Mouse (Mus musculus): ENCODE results near the gene Unk. TPM values are rescaled to one million over a fixed set of nuclear protein-coding genes. Genes with fewer than 3 reads are reported as not detected.

Unk gene
- total RNA-seq, 2 experiments from 2014 or later, result 23.9 to 28.1 TPM

GRCm38 (mm10) chr11:116061641-116062415 is 31.7 kb downstream of the Unk start:
- no peak for DNase-seq (ENCODE audit: low spot score in 2 of 2)

DNA sequence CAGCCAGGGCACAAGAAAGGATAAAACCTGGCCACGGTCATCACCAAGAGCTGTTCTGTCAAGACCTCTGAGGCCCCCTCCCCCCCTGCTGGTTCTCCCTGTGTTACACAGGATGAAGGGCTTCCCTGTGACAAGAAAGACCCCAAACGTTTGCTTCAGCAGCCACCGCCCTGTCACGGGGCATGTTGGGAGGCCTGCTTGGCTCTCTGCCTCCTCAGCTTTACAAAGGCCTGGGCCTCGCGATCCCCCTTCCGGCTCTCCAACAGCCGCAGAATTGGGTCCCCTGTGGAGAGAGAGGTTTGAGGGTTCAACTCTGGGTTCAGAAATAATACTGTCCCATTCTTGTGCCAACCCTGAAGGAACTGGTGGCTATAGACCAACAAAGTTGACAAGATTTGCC is 32.4 kb downstream of the Unk start:
- no peak for DNase-seq (ENCODE audit: low spot score in 2 of 2)

DNA sequence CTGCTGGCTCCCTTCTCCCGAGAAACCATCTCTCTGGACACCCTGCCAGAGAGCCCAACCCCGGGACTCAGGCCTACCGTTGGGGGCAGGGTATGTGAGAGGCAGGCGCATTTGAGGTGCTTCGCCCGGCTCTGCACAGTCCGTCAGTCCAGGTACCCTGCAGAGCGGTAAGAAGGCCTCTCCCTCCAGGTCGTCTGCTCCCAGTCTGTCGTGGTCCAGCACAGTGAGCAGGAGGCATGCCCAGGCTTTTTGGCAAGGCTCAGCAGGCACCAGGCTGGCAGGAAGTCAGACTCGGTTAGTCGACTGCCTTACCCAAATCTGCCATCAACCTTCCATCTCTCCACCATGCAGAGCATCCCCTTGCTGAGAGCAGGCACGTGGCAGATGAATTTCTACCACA is 33.4 kb downstream of the Unk start:
- DNase-seq (ENCODE audit: low spot score in 2 of 2), result peak; percentile 64 to 70

GRCm38 (mm10) chr11:116064187-116064867 is 34.2 kb downstream of the Unk start:
- no peak for DNase-seq (ENCODE audit: low spot score in 2 of 2)

DNA sequence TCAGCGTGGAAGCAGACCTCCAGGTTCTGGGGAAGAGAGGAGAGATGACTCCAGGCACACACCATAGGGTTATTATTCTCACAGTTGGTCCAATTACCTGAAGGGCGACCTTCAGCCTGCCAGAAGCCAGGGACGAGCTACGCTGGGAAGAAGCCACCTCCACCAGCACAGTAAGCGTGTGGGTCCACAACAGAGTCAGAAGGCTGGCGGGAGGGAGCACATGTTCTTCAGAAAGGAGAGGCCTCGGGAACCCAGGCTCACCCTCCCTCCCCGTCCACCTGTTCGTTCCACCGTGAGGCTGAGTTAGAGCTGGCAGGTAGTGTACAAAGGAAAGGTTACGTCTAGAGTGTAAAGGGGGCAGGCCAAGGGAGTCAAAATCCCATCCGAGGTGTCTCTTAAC is 35.2 kb downstream of the Unk start:
- no peak for DNase-seq (ENCODE audit: low spot score in 2 of 2)

DNA sequence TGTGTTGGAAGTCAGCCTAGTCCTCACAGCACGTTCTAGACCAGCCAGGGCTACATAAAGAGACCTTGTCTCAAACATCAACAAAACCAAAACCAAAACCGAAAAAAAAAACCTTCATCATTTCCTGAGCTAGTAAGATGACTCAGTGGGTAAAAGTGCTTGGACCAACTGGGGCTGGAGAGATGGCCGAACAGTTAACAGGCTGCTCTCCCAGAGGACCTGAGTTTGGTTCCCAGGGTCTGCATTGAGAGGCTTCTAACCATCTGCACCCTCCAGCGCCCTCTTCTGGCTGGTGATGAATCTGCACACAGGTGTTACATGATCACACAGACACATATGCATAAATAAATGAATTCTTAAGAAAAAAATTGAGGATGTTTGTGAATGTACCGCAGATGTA is 41.4 kb downstream of the Unk start:
- DNase-seq (ENCODE audit: low spot score in 2 of 2), result no peak

DNA sequence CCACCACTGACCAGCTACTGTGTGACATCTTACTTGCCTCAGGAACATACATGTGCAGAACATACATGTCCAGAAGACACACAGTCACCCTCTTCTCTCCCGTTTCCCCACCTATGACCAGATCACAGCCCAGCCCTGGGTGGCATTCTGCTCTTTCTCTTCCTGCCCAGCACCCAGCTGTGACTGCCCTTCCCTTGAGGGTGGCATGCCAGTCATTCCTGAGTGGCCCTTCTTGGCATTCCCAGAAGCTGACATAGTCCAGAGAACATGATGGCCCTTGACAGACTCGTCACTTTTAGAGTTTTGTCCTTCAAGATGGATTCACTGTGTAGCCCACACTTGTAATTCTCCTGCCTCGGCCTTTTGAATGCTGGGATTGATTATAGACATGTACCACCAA is 42.5 kb downstream of the Unk start:
- DNase-seq (ENCODE audit: low spot score in 2 of 2), result no peak

- DNase-seq (ENCODE audit: low spot score in 2 of 2), result no peak
These were observed 44.4 kb downstream of the Unk start for GRCm38 (mm10) chr11:116074436-116074991.

- DNase-seq (ENCODE audit: low spot score in 2 of 2), result no peak
These were observed 45.6 kb downstream of the Unk start for GRCm38 (mm10) chr11:116075539-116076265.

- no peak for DNase-seq (ENCODE audit: low spot score in 2 of 2)
These were observed 46.1 kb downstream of the Unk start for GRCm38 (mm10) chr11:116076266-116076540.

GRCm38 (mm10) chr11:116076836-116077235 is 46.7 kb downstream of the Unk start:
- DNase-seq (ENCODE audit: low spot score in 2 of 2), result no peak

DNA sequence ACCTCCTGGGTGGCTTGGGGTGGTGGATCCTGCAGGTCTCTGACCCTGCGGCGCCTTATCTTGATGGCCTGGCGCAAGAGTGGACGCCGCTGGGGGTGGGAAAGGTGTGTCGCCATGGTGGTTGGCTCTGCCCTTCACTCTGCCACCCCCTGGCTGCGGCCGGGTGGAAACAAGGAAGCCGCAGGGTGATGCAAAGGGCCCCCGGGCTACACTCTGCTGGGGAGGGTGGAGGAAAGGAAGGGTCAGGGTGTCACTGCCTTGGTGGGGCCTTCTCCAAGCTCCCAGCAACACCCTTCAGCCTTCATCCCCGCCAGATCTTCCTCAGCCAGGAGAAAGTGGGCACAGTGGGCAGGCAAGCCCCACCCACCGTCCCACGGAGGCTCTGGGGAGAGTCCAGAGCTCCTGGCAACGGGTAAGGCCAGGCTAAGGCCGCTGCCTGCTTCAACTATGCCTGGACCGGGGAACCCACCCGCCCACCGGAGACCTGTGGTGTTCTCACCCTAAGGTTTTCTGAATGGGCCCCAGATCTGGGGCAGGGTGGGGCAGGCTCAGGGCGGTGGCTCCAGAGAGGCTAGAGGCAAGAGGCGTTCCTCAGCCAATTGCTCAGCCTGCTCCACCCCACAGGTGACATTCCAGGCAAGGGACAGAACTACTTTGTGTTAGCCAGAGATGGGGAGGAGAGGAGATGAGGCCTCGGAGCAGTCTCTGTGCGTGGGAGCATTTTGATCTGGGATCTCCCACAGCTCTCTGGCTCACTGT is 47.5 kb downstream of the Unk start, which contains the start of gene Unc13d:
Gene Unc13d, minus strand, starts transcription at position 516 of the 759 bp plus-strand sequence.
- DNase-seq (ENCODE audit: low spot score in 2 of 2), result no peak

GRCm38 (mm10) chr11:116078221-116078620 is 48.1 kb downstream of the Unk start:
- DNase-seq (ENCODE audit: low spot score in 2 of 2), result no peak

DNA sequence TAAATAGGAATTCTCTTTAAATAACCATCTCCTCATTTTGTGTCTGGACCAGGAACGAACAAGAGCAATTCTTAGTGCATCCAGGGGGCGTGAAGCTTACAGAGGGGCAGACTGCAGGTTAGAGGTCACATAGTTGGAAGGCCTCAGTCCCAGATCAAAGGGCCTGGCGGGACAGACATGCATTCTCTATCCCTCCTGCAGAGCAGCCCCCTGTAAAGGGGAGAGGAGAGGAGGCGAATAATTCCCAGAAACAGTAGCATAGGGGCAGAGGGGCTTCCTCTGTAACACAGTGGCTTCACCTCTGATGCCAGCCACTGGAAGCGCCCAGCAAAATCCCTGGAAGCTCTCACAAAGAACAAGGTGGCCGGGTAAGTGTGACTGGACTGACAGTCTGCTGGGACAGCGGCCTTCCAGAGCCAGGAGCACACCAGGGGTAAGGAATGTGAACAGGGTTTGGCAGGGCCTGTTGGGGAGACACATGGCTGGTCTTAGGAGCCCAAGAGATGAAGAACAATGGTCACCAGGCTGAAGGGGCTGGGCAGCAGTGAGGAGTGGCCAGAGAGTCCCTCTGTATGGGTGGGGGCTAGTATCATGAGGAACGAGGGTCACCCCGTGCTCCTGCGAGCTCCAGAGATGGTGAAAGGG is 48.7 kb downstream of the Unk start:
- peak in 1 of 2 experiments; percentile 24 for DNase-seq (ENCODE audit: low spot score in 2 of 2)

GRCm38 (mm10) chr11:116079511-116079910 is 49.4 kb downstream of the Unk start:
- peak in 1 of 2 experiments; percentile 61 for DNase-seq (ENCODE audit: low spot score in 2 of 2)

DNA sequence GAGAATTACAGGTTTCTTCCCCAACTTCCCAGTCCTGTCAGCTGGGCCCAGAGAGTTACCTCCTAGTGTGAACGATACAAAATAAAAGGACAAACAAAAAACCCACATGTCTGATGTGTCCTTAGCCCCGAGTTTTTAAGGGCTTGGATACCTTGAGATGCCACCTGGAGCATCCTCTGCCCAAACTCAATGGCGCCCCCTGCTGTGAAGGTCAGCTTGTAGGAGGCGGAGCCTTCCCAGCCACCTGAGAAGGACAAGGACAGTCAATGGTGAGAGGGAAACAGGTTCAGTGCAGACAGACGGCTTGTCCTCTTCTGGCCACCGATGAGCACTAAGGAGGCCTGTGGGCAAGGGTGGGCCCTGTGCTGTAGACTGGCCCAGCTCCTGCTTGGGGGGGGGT is 51.0 kb downstream of the Unk start:
- DNase-seq (ENCODE audit: low spot score in 2 of 2), result peak in 1 of 2 experiments; percentile 49

- no peak for DNase-seq (ENCODE audit: low spot score in 2 of 2)
These were observed 53.1 kb downstream of the Unk start for GRCm38 (mm10) chr11:116083096-116083672.

- DNase-seq (ENCODE audit: low spot score in 2 of 2), result no peak
These were observed 54.0 kb downstream of the Unk start for GRCm38 (mm10) chr11:116084166-116084565.

DNA sequence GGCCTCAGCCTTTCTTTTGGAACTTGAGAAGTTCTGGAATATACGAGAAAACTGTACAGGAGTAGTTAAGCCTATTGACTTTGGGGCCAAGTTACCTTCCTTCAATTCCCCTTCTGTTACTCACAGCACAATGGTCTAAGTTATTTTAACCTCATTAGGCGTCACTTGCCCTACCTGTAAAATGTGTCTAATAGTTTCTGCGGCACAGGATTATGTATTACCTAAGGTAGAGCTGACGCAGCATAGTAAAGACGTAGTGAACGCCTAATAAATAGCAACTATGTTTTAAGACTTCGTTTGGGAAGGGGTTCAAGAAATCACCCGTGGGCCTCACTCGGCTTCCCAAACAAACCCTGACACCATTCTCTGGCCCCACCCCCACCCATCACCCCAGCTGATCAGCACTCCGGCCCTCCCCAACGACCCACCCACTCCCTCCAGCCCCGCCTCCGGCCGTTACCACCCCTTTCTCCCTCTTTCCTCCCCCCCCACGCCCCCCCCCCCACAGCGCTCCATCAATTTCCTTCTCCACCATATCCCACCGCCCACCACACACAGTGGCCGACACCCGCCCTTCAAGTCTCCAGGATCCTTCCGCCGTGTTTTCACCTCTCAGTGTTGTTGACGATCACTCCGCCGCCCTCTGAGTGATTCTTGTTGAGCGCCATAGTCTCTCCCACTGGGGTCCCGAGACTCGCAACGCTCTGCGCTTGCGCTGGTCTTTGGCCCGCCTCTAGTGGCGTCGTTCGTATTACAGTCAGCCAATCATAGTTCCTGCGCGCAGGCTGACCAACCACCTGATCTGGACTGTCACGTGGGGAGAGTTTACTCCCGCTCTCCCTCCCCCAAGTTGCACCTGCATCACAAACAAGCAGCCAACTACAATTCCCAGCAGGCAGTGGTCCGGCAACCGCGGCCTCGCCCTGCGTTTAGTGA is 56.4 kb downstream of the Unk start, which contains the start of gene Wbp2:
Gene Wbp2, minus strand, starts transcription at position 738 of the 936 bp plus-strand sequence.
- DNase-seq (ENCODE audit: low spot score in 2 of 2), result peak; percentile 96 to 97
